Mouse (Mus musculus): ENCODE data around the gene Prr14. TPM values are rescaled to one million over a fixed set of nuclear protein-coding genes. Genes with fewer than 3 reads are reported as not detected.
"Not testable (repeated sequence)": the region's sequence is repeated elsewhere in the genome, so short reads cannot be mapped to it uniquely, and the experiment has no call there.

Prr14 gene
- polyA plus RNA-seq, 1 experiment = 79.9 TPM

- peak; percentile 63 for DNase-seq (ENCODE audit: low spot score)
These were observed 12.2 kb downstream of the Prr14 start for GRCm38 (mm10) chr7:127471646-127472010.

GRCm38 (mm10) chr7:127472060-127472459 is 12.6 kb downstream of the Prr14 start:
- DNase-seq (ENCODE audit: low spot score) = no peak

- no peak for DNase-seq (ENCODE audit: low spot score)
These were observed 14.3 kb downstream of the Prr14 start for GRCm38 (mm10) chr7:127473705-127474104.

- DNase-seq (ENCODE audit: low spot score) = no peak
These were observed 15.1 kb downstream of the Prr14 start for GRCm38 (mm10) chr7:127474378-127475070.

GRCm38 (mm10) chr7:127475186-127475740 is 15.9 kb downstream of the Prr14 start:
- no peak for DNase-seq (ENCODE audit: low spot score)

- no peak for DNase-seq (ENCODE audit: low spot score)
These were observed 16.9 kb downstream of the Prr14 start for GRCm38 (mm10) chr7:127476336-127476735.

GRCm38 (mm10) chr7:127476855-127477254 is 17.4 kb downstream of the Prr14 start:
- DNase-seq (ENCODE audit: low spot score) = no peak

GRCm38 (mm10) chr7:127477687-127478634 is 18.6 kb downstream of the Prr14 start:
- peak; percentile 94 for DNase-seq (ENCODE audit: low spot score)

GRCm38 (mm10) chr7:127478635-127479317 is 19.4 kb downstream of the Prr14 start, which contains the start of gene Fbrs:
Gene Fbrs (plus strand): TSS chr7:127479199.
- DNase-seq (ENCODE audit: low spot score) = peak; percentile 88

- no peak for DNase-seq (ENCODE audit: low spot score)
These were observed 20.2 kb downstream of the Prr14 start for GRCm38 (mm10) chr7:127479318-127480225.

GRCm38 (mm10) chr7:127480321-127480720 is 20.9 kb downstream of the Prr14 start:
- DNase-seq (ENCODE audit: low spot score) = no peak

GRCm38 (mm10) chr7:127485416-127485815 is 26.0 kb downstream of the Prr14 start:
- no peak for DNase-seq (ENCODE audit: low spot score)

- not testable (repeated sequence) for DNase-seq (ENCODE audit: low spot score)
These were observed 29.0 kb downstream of the Prr14 start for GRCm38 (mm10) chr7:127488364-127488763.

- no peak for DNase-seq (ENCODE audit: low spot score)
These were observed 30.6 kb downstream of the Prr14 start for GRCm38 (mm10) chr7:127489982-127490381.

GRCm38 (mm10) chr7:127491846-127492245 is 32.4 kb downstream of the Prr14 start:
- no peak for DNase-seq (ENCODE audit: low spot score)

GRCm38 (mm10) chr7:127494648-127495047 is 35.2 kb downstream of the Prr14 start:
- no peak for DNase-seq (ENCODE audit: low spot score)

- no peak for DNase-seq (ENCODE audit: low spot score)
These were observed 38.0 kb downstream of the Prr14 start for GRCm38 (mm10) chr7:127497382-127497781.

GRCm38 (mm10) chr7:127498407-127498806 is 39.0 kb downstream of the Prr14 start:
- no peak for DNase-seq (ENCODE audit: low spot score)

- no peak for DNase-seq (ENCODE audit: low spot score)
These were observed 48.9 kb downstream of the Prr14 start for GRCm38 (mm10) chr7:127508291-127508690.

GRCm38 (mm10) chr7:127509830-127510229 is 50.4 kb downstream of the Prr14 start:
- not testable (repeated sequence) for DNase-seq (ENCODE audit: low spot score)

GRCm38 (mm10) chr7:127511241-127511640 is 51.8 kb downstream of the Prr14 start:
- DNase-seq (ENCODE audit: low spot score) = no peak

Data from urinary bladder, adult 2 months (tissue).